Mouse (Mus musculus) neural tube, embryonic 13.5 days (tissue): ENCODE measurements around the gene Olfr223. TPM values are rescaled to one million over a fixed set of nuclear protein-coding genes. Genes with fewer than 3 reads are reported as not detected.

Source experiments
- ATAC-seq: fragments of 200-750 bp; cut with Nextera tagmentation; 2 replicates; pipeline ENCODE4 v1.8.0; 2017; ENCODE audit warnings: low read depth, mild to moderate bottlenecking, moderate TSS enrichment, moderate library complexity
- H3K27ac ChIP-seq: fragments of 300-500 bp; sonication (generic); replicated peaks from 2 replicates; pipeline ENCODE4 v1.5.1; 2015; ENCODE audit warnings: moderate library complexity, mild to moderate bottlenecking, inconsistent platforms
- H3K27me3 ChIP-seq: fragments of 300-500 bp; sonication (generic); 2 replicates; pipeline ENCODE4 v1.6.1; 2015; ENCODE audit warnings: mild to moderate bottlenecking, inconsistent platforms
- H3K36me3 ChIP-seq: fragments of 300-500 bp; sonication (generic); 2 replicates; pipeline ENCODE4 v1.6.1; 2015; ENCODE audit warnings: mild to moderate bottlenecking, inconsistent platforms
- H3K4me1 ChIP-seq: fragments of 300-500 bp; sonication (generic); replicated peaks from 2 replicates; pipeline ENCODE4 v1.6.1; 2015; ENCODE audit warnings: inconsistent platforms
- H3K4me2 ChIP-seq: fragments of 300-500 bp; sonication (generic); 2 replicates; pipeline ENCODE4 v1.6.1; 2015; ENCODE audit warnings: inconsistent platforms, mild to moderate bottlenecking, moderate library complexity
- H3K4me3 ChIP-seq: fragments of 300-500 bp; sonication (generic); 2 replicates; pipeline ENCODE4 v1.5.1; 2015; ENCODE audit warnings: mild to moderate bottlenecking, inconsistent platforms
- H3K9ac ChIP-seq: fragments of 300-500 bp; sonication (generic); 2 replicates; pipeline ENCODE4 v1.6.1; 2015; ENCODE audit warnings: moderate library complexity, mild to moderate bottlenecking, inconsistent platforms
- H3K9me3 ChIP-seq: fragments of 300-500 bp; sonication (generic); 2 replicates; pipeline ENCODE4 v1.6.1; 2016; ENCODE audit warnings: inconsistent platforms
- WGBS: fragments of 180-500 bp; shearing (Covaris S2); methylation state at CpG from one replicate; pipeline ENCODE4 v1.1.7; 2015; 5-methylcytosine and 5-hydroxymethylcytosine counted together
- polyA plus RNA-seq: library from polyadenylated mRNA; unstranded; fragments of >200 nt; fragmentation: Nextera tagmentation; extraction: Ambion mirVana; gene quantifications from 2 replicates; pipeline ENCODE4 v1.2.1, GENCODE M21; 2015

Olfr223 gene
- polyA plus RNA-seq, 1 experiment from 2014 or later = not detected

GRCm38 (mm10) chr11:59540123-59540522 is 53.0 kb downstream of the Olfr223 start:
- WGBS = 76% methylated on average over 3 of the region's 3 CpGs
- Histone ChIP-seq H3K27me3 (no peaks in the 10 kb centered on the region), H3K9me3 (no peaks in the 10 kb centered on the region), H3K9ac (no peak overlapping the region), H3K4me3 (no peak overlapping the region), H3K36me3 (no peaks in the 10 kb centered on the region), H3K4me2 (no peak overlapping the region), H3K4me1 (0 out of 2 replicates have a peak, but pooled peaks cover 8% of the 10 kb centered on the region), H3K27ac (no peak overlapping the region)
- ATAC-seq = no peak

Other genes with a start within 250 kb of the Olfr223 start
- not detected in 2 replicates for gene Prss38, start 217.6 kb downstream of the Olfr223 start, polyA plus RNA-seq
- gene Jmjd4, start 143.2 kb downstream of the Olfr223 start, polyA plus RNA-seq = 15.0 and 15.2 TPM in 2 replicates
- 471 and 491 TPM in 2 replicates for gene Snap47, start 142.1 kb downstream of the Olfr223 start, polyA plus RNA-seq
- 12.2 TPM in 2 replicates for gene Zfp867, start 120.8 kb downstream of the Olfr223 start, polyA plus RNA-seq
- 13.6 and 14.1 TPM in 2 replicates for gene Zkscan17, start 66.5 kb downstream of the Olfr223 start, polyA plus RNA-seq
- gene Nlrp3, start 51.7 kb downstream of the Olfr223 start, polyA plus RNA-seq = 0.04 TPM in 1 of 2 replicates, not detected in the other
- gene Olfr222, start 17.1 kb downstream of the Olfr223 start, polyA plus RNA-seq = not detected in 2 replicates
- 58.2 and 73.5 TPM in 2 replicates for gene Mprip, start 68.0 kb upstream of the Olfr223 start, polyA plus RNA-seq
- 3.4 and 4.1 TPM in 2 replicates for gene Pld6, start 194.4 kb upstream of the Olfr223 start, polyA plus RNA-seq
- 35.0 and 35.9 TPM in 2 replicates for gene Flcn, start 216.7 kb upstream of the Olfr223 start, polyA plus RNA-seq
- 63.8 and 70.7 TPM in 2 replicates for gene Nt5m, start 246.2 kb upstream of the Olfr223 start, polyA plus RNA-seq
- 219 and 243 TPM in 2 replicates for gene Cops3, start 246.5 kb upstream of the Olfr223 start, polyA plus RNA-seq